Mouse (Mus musculus) ZHBTc4 (cell line): ENCODE data around the gene Rpl27.
"Not testable (repeated sequence)": the region's sequence is repeated elsewhere in the genome, so short reads cannot be mapped to it uniquely, and the experiment has no call there.

Source experiments
- DNase-seq: peaks from one replicate; pipeline ENCODE4 v3.0.0-alpha.2; 2011; ENCODE audit warnings: low read depth, low spot score

Gene Rpl27

DNA sequence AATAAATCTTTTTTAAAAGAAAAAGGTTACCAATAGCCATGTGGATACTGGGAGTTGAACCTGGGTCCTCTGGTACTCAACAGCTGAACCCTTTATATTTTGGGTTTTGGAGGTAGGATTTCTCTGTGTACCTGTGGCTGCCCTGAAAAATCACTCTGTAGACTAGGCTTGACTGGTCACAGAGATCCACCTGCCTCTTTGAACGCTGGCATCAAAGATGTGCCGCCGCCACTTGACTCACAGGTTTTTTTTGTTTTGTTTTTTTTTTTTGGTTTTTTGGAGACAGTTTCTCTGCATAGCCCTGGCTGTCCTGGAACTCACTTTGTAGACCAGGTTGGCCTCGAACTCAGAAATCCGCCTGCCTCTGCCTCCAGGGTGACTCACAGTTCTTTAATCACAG lies 5.7 kb downstream of the Rpl27 start:
- DNase-seq: no peak

- peak; percentile 86 for DNase-seq
Observed at GRCm38 (mm10) chr11:101448274-101448746, 6.2 kb downstream of the Rpl27 start, which contains the start of gene Ifi35. Ifi35 (plus strand) TSS chr11:101448407.

DNA sequence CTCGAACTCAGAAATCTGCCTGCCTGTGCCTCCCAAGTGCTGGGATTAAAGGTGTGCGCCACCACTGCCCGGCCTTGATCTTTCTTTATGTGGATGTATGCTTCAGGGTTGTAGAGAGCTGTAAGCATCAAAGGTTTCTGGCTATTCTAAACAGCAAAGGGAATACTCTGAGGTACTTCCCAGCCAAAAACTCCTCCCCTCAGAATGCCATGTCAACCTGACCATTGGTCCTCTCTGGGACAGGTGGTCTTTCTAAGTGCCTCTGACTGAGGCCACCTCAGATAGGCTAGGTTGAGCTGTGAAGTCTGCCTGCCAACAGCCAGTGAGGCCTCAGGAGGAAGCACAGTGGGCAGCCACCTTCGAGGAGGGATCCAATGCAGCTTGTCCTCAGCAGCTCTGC lies 6.8 kb downstream of the Rpl27 start:
- no peak for DNase-seq

GRCm38 (mm10) chr11:101449596-101449995 lies 7.5 kb downstream of the Rpl27 start:
- DNase-seq: not testable (repeated sequence)

DNA sequence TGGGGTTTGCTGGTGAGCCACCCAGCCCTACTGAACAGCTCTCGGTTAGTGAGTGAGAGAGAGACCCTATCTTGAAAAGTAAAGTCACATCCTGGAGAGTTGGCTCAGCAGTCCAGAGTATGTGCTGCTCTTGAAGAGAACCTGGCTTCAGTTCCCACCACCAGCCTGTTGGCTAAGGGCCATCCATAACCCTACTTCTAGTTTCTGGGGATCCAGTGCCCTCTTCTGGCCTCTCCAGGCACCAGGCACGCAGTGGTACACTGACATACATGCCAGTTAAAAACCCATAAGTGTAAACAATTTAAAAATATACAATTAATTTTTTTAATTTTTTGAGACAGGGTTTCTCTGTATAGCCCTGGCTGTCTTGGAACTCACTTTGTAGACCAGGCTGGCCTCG lies 8.3 kb downstream of the Rpl27 start:
- peak; percentile 56 for DNase-seq

- DNase-seq: no peak
Observed at GRCm38 (mm10) chr11:101451536-101451935, 9.4 kb downstream of the Rpl27 start.

DNA sequence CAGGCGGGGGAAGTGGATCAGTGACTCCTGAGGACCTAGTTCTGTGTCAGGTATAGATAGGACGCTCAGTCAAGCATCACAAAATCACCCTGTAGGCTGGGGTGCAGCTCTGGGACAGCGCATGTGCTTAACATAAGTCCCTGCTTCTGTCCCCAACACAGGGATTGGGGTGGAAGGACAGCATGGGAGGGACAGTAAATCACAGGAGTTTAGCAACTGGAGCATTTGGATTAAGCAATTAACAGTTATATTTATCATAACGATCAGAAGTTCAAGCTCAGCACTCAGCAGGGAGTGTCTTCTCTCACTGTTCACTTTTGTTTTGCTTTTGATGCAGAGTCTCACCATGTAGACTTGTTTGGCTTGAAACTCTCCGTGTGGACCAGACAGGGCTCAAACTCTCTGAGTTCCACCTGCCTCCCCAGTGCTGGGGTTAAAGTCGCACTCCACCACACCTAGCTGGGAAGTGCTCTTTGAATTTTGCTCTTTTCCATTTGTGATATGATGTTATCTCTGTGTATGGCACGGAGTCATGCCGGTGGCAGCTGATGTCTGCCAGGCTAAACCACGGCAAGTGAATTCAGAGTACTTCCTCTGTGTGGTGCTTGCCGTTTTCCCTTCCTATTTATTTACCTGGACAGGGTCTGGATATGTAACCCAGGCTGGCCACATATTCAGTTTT lies 10.1 kb downstream of the Rpl27 start:
- DNase-seq: no peak

- DNase-seq: no peak
Observed at GRCm38 (mm10) chr11:101454702-101455101, 12.6 kb downstream of the Rpl27 start.

- no peak for DNase-seq
Observed at GRCm38 (mm10) chr11:101455627-101456026, 13.5 kb downstream of the Rpl27 start.

DNA sequence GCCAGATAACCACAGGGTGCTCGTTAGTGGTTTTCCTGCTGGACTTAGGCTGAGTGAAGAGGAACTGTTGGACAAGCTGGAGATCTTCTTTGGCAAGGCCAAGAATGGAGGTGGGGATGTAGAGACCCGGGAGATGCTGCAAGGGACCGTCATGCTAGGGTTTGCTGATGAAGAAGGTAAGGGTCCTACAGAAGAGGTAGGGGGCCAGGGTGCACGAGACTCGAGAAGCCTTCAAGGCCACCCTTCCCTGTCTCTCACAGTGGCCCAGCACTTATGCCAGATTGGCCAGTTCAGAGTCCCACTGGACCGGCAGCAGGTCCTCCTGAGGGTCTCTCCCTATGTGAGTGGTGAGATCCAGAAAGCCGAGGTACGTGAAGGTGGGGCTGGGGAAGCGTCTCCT lies 15.5 kb downstream of the Rpl27 start:
- DNase-seq: no peak

DNA sequence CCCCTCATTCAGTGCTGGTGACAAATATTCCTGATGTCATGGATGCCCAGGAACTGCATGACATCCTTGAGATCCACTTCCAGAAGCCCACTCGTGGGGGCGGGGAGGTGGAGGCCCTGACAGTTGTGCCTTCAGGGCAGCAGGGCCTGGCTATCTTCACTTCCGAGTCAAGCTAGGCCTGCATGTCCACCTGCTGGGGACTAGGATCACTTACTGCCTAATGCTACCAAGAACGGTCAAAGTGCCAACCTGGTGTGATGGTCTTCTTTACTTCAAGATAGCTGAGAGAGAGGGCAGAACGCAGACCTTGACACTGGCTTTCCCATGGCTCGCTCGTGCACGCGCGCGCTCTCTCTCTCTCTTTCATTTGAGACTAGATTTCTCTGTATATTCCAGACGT lies 16.1 kb downstream of the Rpl27 start:
- no peak for DNase-seq

DNA sequence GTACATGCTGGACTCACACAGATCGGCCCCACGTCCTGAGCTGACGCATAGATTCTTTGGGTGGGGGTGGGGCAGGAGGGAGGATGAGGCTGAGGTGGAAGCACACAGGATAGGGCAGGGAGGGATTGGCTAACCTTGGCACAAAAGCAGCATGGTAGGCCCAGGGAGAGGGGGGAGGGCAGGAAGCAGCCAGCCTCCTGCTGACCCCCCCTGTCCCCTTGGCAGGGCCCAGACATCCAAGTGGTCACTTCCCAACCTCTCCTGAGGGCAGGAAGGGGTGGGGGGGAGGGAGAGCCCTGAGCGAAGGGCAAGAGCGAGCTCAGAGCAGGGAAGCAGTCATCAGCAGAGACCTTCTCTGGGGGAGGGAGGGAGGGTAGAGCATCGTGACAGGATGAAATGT lies 17.6 kb downstream of the Rpl27 start:
- no peak for DNase-seq

DNA sequence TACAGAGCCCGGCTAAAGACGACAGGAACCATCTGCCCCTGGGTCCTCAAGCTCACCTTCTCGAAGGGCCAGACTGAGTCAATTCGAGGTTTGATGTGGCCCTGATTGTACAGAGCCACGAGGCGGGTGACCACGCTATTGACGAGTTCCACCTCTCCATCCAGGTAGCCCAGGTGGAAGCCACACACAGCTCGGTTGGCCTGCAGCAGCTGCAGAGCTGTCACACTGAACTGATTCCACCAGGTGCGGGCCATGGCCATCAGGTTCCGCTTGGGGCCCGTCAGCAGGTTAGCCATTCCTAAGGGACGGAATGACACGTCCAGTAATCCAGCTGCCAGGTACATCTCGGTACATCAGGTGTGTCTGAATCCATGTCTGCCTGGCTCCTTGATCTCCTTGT lies 18.2 kb downstream of the Rpl27 start:
- DNase-seq: no peak

DNA sequence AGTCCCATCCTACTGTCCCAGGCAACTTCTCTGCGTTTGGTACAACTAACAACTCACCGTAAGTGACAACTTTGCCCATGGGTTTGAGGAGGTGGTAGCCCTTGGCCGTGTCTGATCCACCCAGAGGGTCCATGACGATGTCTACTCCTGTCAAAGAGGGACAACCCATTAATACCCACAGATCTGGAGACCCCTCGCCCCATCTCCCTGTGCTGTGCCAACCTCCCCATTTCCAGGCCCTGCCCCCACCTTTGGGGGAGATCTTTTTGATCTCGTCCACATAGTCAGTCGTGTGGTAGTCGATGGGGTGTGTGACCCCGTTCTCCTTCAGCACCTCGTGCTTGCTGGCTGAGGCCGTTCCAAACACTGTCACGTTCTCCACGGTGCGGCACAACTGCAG lies 20.0 kb downstream of the Rpl27 start:
- DNase-seq: no peak

GRCm38 (mm10) chr11:101462583-101463440 lies 20.7 kb downstream of the Rpl27 start:
- DNase-seq: no peak

- DNase-seq: peak; percentile 68
Observed at GRCm38 (mm10) chr11:101464211-101465100, 22.4 kb downstream of the Rpl27 start, which contains the start of gene Rnd2. Rnd2 (plus strand) TSS chr11:101464999.

DNA sequence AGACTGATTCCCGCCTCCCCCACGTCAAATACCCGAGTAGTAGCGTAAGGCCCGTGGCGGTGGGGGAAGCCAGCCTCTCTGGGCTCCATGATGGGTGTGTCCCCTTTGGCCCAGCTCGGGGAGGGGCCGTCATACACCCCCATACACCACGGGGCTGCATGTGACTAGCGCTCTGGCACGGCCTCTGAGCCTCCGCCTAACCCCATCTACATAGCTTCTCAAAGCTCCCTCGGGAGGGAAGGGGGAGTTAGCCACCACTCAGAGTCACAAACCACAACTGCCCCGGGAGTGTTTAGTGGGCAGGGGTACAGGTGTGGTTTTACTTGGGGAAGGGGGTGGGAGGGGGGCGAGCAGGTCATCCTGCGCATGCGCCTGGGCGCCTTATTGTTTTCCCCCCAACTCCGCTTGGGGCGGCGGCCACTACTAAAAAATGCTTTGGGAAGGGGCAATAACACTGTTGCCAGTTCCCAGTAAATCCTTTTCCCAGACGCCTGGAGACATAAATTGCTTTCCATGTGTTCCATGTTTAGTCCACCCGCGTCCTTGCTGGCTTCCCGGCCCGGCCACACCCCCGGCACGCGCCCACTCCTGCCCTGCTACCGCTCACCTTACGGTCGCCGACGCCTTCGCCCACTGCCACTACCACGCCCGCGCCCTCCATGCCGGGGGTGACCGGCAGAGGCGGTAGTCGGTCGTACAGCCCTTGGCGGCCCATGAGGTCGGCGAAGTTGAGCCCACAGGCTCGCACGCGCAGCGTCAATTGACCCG lies 23.2 kb downstream of the Rpl27 start:
- DNase-seq: peak; percentile 88

GRCm38 (mm10) chr11:101465869-101466551 lies 23.9 kb downstream of the Rpl27 start, which contains the start of gene Vat1:
Vat1 (minus strand) TSS chr11:101466230.
- DNase-seq: peak; percentile 76

- DNase-seq: not testable (repeated sequence)
Observed at GRCm38 (mm10) chr11:101466552-101466950, 24.5 kb downstream of the Rpl27 start.
